In the genomic region with DNA sequence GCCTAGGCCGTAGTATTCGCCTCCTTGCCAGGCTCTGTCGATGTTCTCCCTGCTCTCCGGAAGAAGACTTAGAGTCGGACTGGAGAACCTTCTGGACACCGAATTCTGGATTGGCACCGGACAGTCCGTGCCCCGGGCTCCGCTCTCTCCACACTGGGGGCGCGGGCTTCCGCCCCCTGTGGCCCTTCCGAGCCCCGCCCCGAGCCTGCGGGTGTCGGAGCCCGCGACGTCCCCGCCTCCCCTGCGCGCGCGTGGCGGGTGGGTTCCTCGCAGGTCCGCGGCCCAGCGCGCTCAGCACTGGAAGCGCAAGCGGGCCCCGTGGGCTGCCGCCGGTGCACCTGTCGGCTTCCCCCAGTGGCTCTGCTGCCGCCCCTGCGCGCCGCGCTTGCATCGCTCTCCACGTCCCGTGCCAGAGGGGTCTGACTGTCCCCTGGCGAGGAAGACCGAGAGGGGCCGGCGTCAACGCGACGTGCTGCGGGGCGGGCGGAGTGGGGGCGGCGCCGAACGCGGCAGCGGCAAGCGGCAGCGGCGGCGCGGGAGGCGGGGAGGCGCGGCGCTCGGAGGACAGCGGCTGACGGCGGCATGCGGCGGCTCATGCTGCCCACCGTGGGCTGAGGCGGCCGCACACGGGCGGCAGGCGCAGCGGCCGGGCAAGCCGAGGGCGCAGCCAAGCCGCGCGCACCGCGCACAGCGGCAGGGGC, we compare ENCODE assay signal across 8 mouse cellular contexts. TPM values are rescaled to one million over a fixed set of nuclear protein-coding genes. Genes with fewer than 3 reads are reported as not detected.
DNase-seq lines count a peak whose midpoint lies in the region; ATAC-seq and TF ChIP-seq lines count a peak whose summit lies in the region.

No protein-coding gene starts in this region.

- peak overlapping the region; percentile 63 for H3K4me3 ChIP-seq in lung, embryonic 14.5 days (ENCODE audit: low read depth, low read length)
- peak overlapping the region; percentile 69 for H3K4me3 ChIP-seq in kidney, embryonic 14.5 days (ENCODE audit: low read length)
- peak overlapping the region; percentile 73 for H3K4me3 ChIP-seq in limb, embryonic 15.5 days
- H3K4me3 ChIP-seq in neural tube, embryonic 15.5 days (replicated peaks): peak overlapping the region; percentile 63

- H3K36me3 ChIP-seq in lung, embryonic 14.5 days (ENCODE audit: insufficient read depth): peaks cover 4% of the 10 kb centered on the region
- peaks cover 10% of the 10 kb centered on the region; the same call in 1 of the 2 replicates for H3K36me3 ChIP-seq in kidney, embryonic 14.5 days (ENCODE audit: control insufficient read depth, insufficient read depth, low read length)
- H3K36me3 ChIP-seq in limb, embryonic 15.5 days: peaks cover 19% of the 10 kb centered on the region
- peaks cover 3% of the 10 kb centered on the region; the same call in 1 of the 2 replicates for H3K36me3 ChIP-seq in neural tube, embryonic 15.5 days

- H3K27me3 ChIP-seq in lung, embryonic 14.5 days (ENCODE audit: insufficient read depth, low read length): peaks cover 15% of the 10 kb centered on the region
- peaks cover 18% of the 10 kb centered on the region; the same call in 1 of the 2 replicates for H3K27me3 ChIP-seq in kidney, embryonic 14.5 days (ENCODE audit: control insufficient read depth, insufficient read depth, low read length)
- H3K27me3 ChIP-seq in limb, embryonic 15.5 days: peaks cover 40% of the 10 kb centered on the region
- no peaks in the 10 kb centered on the region for H3K27me3 ChIP-seq in neural tube, embryonic 15.5 days (replicated peaks)

- peak overlapping the region; percentile 100 for H3K4me2 ChIP-seq in lung, embryonic 14.5 days
- H3K4me2 ChIP-seq in kidney, embryonic 14.5 days (replicated peaks; ENCODE audit: low read depth, low read length): peak overlapping the region; percentile 100
- H3K4me2 ChIP-seq in limb, embryonic 15.5 days: peak overlapping the region; percentile 100
- H3K4me2 ChIP-seq in neural tube, embryonic 15.5 days: peak overlapping the region; percentile 90

- peak; percentile 49 for DNase-seq in lung, embryonic 14.5 days
- DNase-seq in lung, postnatal 36 days: no peak
- DNase-seq in cerebellum, adult 9-10 months: peak; percentile 71
- DNase-seq in frontal cortex, postnatal 25 days (ENCODE audit: low spot score in 2 of 2): peak; percentile 52 to 64
- peak; percentile 15 to 37 for DNase-seq in thymus, postnatal 36 days

- under 1% methylated on average over 93 of the region's 93 CpGs for WGBS in lung, embryonic 14.5 days
- WGBS in kidney, embryonic 14.5 days: 1% methylated on average over 56 of the region's 93 CpGs
- WGBS in limb, embryonic 15.5 days: 2% methylated on average over 69 of the region's 93 CpGs
- WGBS in neural tube, embryonic 15.5 days: under 1% methylated on average over 90 of the region's 93 CpGs

- H3K9ac ChIP-seq in lung, embryonic 14.5 days: peak overlapping the region; percentile 48
- peak overlapping the region; percentile 57 for H3K9ac ChIP-seq in kidney, embryonic 14.5 days (ENCODE audit: low read depth, low read length)
- H3K9ac ChIP-seq in limb, embryonic 15.5 days: peak overlapping the region; percentile 31; the same call in 1 of the 2 replicates
- H3K9ac ChIP-seq in neural tube, embryonic 15.5 days (replicated peaks): peak overlapping the region; percentile 86

- ATAC-seq in lung, embryonic 14.5 days (ENCODE audit: insufficient read depth): peak; percentile 29
- ATAC-seq in kidney, embryonic 14.5 days (ENCODE audit: low FRiP score, low TSS enrichment): peak; percentile 51
- ATAC-seq in limb, embryonic 15.5 days (ENCODE audit: insufficient number of reproducible peaks, low FRiP score, low TSS enrichment, low read depth): peak; percentile 25; the same call in 1 of the 2 replicates
- peak; percentile 78 for ATAC-seq in neural tube, embryonic 15.5 days (ENCODE audit: low FRiP score)

- TF ChIP-seq CTCF in lung, embryonic 14.5 days (IDR thresholded peaks at IDR 0.05; ENCODE audit: low read depth): no peak

- no peak overlapping the region for H3K27ac ChIP-seq in lung, embryonic 14.5 days (ENCODE audit: low read depth)
- H3K27ac ChIP-seq in kidney, embryonic 14.5 days (ENCODE audit: low read depth, low read length): no peak overlapping the region
- H3K27ac ChIP-seq in limb, embryonic 15.5 days: no peak overlapping the region
- H3K27ac ChIP-seq in neural tube, embryonic 15.5 days (replicated peaks): peak overlapping the region; percentile 94

- peaks cover 7% of the 10 kb centered on the region for H3K4me1 ChIP-seq in lung, embryonic 14.5 days (ENCODE audit: insufficient read depth)
- H3K4me1 ChIP-seq in kidney, embryonic 14.5 days (ENCODE audit: control insufficient read depth, insufficient read depth, low read length): peaks cover 12% of the 10 kb centered on the region; the same call in 1 of the 2 replicates
- peaks cover 27% of the 10 kb centered on the region for H3K4me1 ChIP-seq in limb, embryonic 15.5 days
- H3K4me1 ChIP-seq in neural tube, embryonic 15.5 days: peaks cover 46% of the 10 kb centered on the region

- no peaks in the 10 kb centered on the region for H3K9me3 ChIP-seq in lung, embryonic 14.5 days (ENCODE audit: low read depth, low read length)
- H3K9me3 ChIP-seq in kidney, embryonic 14.5 days (ENCODE audit: control insufficient read depth, low read length): no peaks in the 10 kb centered on the region
- no peaks in the 10 kb centered on the region for H3K9me3 ChIP-seq in limb, embryonic 15.5 days
- H3K9me3 ChIP-seq in neural tube, embryonic 15.5 days (replicated peaks): no peaks in the 10 kb centered on the region

RNA-seq across cellular contexts. Expression of gene Cspg5, which starts 1.5 kb away (rescaled TPM):
- polyA plus RNA-seq in lung, embryonic 14.5 days (2014; fragmentation: Nextera tagmentation; extraction: Ambion mirVana): 2.6 and 3.5 TPM in 2 replicates
- 0.76 and 1.4 TPM in 2 replicates for polyA plus RNA-seq in kidney, embryonic 14.5 days (2014; fragmentation: Nextera tagmentation; extraction: Ambion mirVana)
- 4.0 and 8.9 TPM in 2 replicates for polyA plus RNA-seq in limb, embryonic 15.5 days (2015; fragmentation: Nextera tagmentation; extraction: Ambion mirVana)
- polyA plus RNA-seq in neural tube, embryonic 15.5 days (2015; fragmentation: Nextera tagmentation; extraction: Ambion mirVana): 145 and 180 TPM in 2 replicates

RNA-seq across cellular contexts. Expression of gene Elp6, which starts 59.9 kb away (rescaled TPM):
- 29.8 and 30.8 TPM in 2 replicates for polyA plus RNA-seq in lung, embryonic 14.5 days (2014; fragmentation: Nextera tagmentation; extraction: Ambion mirVana)
- polyA plus RNA-seq in kidney, embryonic 14.5 days (2014; fragmentation: Nextera tagmentation; extraction: Ambion mirVana): 32.3 and 33.8 TPM in 2 replicates
- polyA plus RNA-seq in limb, embryonic 15.5 days (2015; fragmentation: Nextera tagmentation; extraction: Ambion mirVana): 22.9 and 25.9 TPM in 2 replicates
- polyA plus RNA-seq in neural tube, embryonic 15.5 days (2015; fragmentation: Nextera tagmentation; extraction: Ambion mirVana): 38.0 and 41.0 TPM in 2 replicates

Comparison
In these comparisons a context has a peak if more than half of its experiments do, and no peak if none do; other contexts are left out.
1. ATAC-seq: peak in every context shown above with its lines; median percentile 78 in neural tube, embryonic 15.5 days; 51 in kidney, embryonic 14.5 days; 29 in lung, embryonic 14.5 days; 25 in limb, embryonic 15.5 days.
2. H3K9ac ChIP-seq: peak in every context shown above with its lines; median percentile 86 in neural tube, embryonic 15.5 days; 57 in kidney, embryonic 14.5 days; 48 in lung, embryonic 14.5 days; 31 in limb, embryonic 15.5 days.
3. RNA of gene Cspg5, which starts 1.5 kb away (polyA plus RNA-seq): 145 to 180 TPM in neural tube, embryonic 15.5 days; 4.0 to 8.9 TPM in limb, embryonic 15.5 days, 2.6 to 3.5 TPM in lung, embryonic 14.5 days and 0.76 to 1.4 TPM in kidney, embryonic 14.5 days; every median in the first group is over 10 times any median in the second.
4. Peak in every context shown above with its lines, with median percentiles within 50 percentile points of each other: H3K4me2 ChIP-seq and H3K4me3 ChIP-seq.